Mouse (Mus musculus) forebrain, embryonic 11.5 days (tissue): ENCODE data around the gene Fbxo11. TPM values are rescaled to one million over a fixed set of nuclear protein-coding genes. Genes with fewer than 3 reads are reported as not detected.

ENCODE experiments used
- ATAC-seq: fragments of 200-750 bp; cut with Nextera tagmentation; replicated peaks from 2 replicates; pipeline ENCODE4 v1.8.0; 2017; ENCODE audit warnings: moderate TSS enrichment; ENCODE audit not compliant: low FRiP score
- DNase-seq: peaks from one replicate; pipeline ENCODE4 v3.0.0-alpha.2; 2017; ENCODE audit warnings: low spot score
- H3K27ac ChIP-seq: fragments of 300-500 bp; sonication (generic); 2 replicates; pipeline ENCODE4 v1.5.1; 2014; ENCODE audit warnings: low read depth, low read length
- H3K27me3 ChIP-seq: fragments of 300-500 bp; sonication (generic); 2 replicates; pipeline ENCODE4 v1.6.1; 2014; ENCODE audit warnings: mild to moderate bottlenecking, low read length, mixed read lengths; ENCODE audit not compliant: control insufficient read depth, insufficient read depth
- H3K36me3 ChIP-seq: fragments of 300-500 bp; sonication (generic); 2 replicates; pipeline ENCODE4 v1.6.1; 2014; ENCODE audit warnings: mild to moderate bottlenecking, low read length, moderate library complexity, mixed read lengths; ENCODE audit not compliant: control insufficient read depth, insufficient read depth
- H3K4me1 ChIP-seq: fragments of 300-500 bp; sonication (generic); replicated peaks from 2 replicates; pipeline ENCODE4 v1.6.1; 2014; ENCODE audit warnings: low read length, mixed read lengths; ENCODE audit not compliant: control insufficient read depth, insufficient read depth
- H3K4me2 ChIP-seq: fragments of 300-500 bp; sonication (generic); 2 replicates; pipeline ENCODE4 v1.6.1; 2014; ENCODE audit warnings: low read depth, mild to moderate bottlenecking, low read length, moderate library complexity, mixed read lengths; ENCODE audit not compliant: severe bottlenecking
- H3K4me3 ChIP-seq: fragments of 300-500 bp; sonication (generic); 2 replicates; pipeline ENCODE4 v1.5.1; 2014; ENCODE audit warnings: low read depth, low read length
- H3K9ac ChIP-seq: fragments of 300-500 bp; sonication (generic); 2 replicates; pipeline ENCODE4 v1.6.1; 2014; ENCODE audit warnings: low read length
- H3K9me3 ChIP-seq: fragments of 300-500 bp; sonication (generic); 2 replicates; pipeline ENCODE4 v1.6.1; 2016; ENCODE audit warnings: low read length, mixed read lengths; ENCODE audit not compliant: control insufficient read depth
- WGBS: fragments of 180-500 bp; shearing (Covaris S2); extraction: QIAGEN DNeasy Blood & Tissue Kit; methylation state at CpG from one replicate; pipeline ENCODE4 v1.1.7; 2014; 5-methylcytosine and 5-hydroxymethylcytosine counted together
- polyA plus RNA-seq: library from polyadenylated mRNA; unstranded; fragments of >200 nt; fragmentation: Nextera tagmentation; extraction: Ambion mirVana; gene quantifications from 2 replicates; pipeline ENCODE4 v1.2.1, GENCODE M21; 2014

Gene Fbxo11
- polyA plus RNA-seq, 1 experiment from 2014 or later, result 40.0 TPM

DNA sequence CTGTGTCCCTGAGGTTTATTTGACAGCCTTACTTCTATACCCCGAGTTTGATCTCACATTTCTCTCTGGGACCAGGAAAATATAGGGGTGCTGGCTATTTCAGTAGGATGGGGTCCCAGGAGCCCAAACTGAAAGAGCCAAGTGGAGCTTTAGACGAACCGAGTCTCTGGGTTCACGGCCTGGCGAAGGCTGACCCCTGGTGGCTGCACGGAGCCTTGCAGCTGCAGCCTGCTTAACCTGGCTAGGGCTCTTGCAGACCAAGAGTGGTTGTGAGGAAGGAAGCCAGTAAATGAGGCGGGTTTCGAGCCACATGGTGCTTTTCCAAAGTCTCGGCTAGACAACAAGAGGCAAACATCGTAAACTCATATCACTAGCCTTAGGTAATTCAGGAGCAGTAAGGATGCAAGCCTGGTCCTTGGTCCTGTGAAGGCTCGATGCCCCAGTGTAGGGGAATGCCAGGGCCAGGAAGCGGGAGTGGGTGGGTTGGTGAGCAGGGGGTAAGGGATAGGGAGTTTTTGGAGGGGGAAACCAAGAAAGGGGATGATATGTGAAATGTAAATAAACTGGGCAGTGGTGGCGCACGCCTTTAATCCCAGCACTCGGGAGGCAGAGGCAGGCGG is 116.0 kb downstream of the Fbxo11 start:
- Histone ChIP-seq H3K9me3 (no peaks in the 10 kb centered on the region), H3K4me3 (no peak overlapping the region), H3K27me3 (no peaks in the 10 kb centered on the region), H3K27ac (no peak overlapping the region), H3K4me1 (no peaks in the 10 kb centered on the region), H3K9ac (no peak overlapping the region), H3K36me3 (no peaks in the 10 kb centered on the region), H3K4me2 (no peak overlapping the region)
- WGBS, result 44% methylated on average over 16 of the region's 16 CpGs
- DNase-seq (peak; percentile 87), ATAC-seq (peak; percentile 74)

Other genes with a start within 250 kb of the Fbxo11 start
- gene Rpl36-ps4, start 144.3 kb downstream of the Fbxo11 start, polyA plus RNA-seq, result not detected in 2 replicates
- 104 and 107 TPM in 2 replicates for gene Msh6, start 90.2 kb downstream of the Fbxo11 start, polyA plus RNA-seq